Mouse (Mus musculus): ENCODE measurements around the gene Lekr1. TPM values are rescaled to one million over a fixed set of nuclear protein-coding genes. Genes with fewer than 3 reads are reported as not detected.

Lekr1 gene
- total and polyA plus RNA-seq, 2 experiments from 2014 or later = 2.9 to 6.8 TPM

- WGBS = 60% methylated on average over 3 of the region's 3 CpGs
- DNase-seq (ENCODE audit: low spot score) = no peak
- ATAC-seq = no peak
- no peak overlapping the region for H3K27ac ChIP-seq
- no peak overlapping the region for H3K4me3 ChIP-seq (ENCODE audit: low read length)
- no peaks in the 10 kb centered on the region for H3K4me1 ChIP-seq (ENCODE audit: insufficient read depth, low read length)
- no peaks in the 10 kb centered on the region for H3K9me3 ChIP-seq (ENCODE audit: low read length)
- no peaks in the 10 kb centered on the region for H3K27me3 ChIP-seq (ENCODE audit: insufficient read depth, low read length)
- H3K9ac ChIP-seq (replicated peaks; ENCODE audit: low read length) = no peak overlapping the region
- H3K36me3 ChIP-seq (ENCODE audit: insufficient read depth, low read length) = no peaks in the 10 kb centered on the region
- no peak for TF ChIP-seq CTCF (IDR thresholded peaks at IDR 0.05; ENCODE audit: low read depth)
- no peak overlapping the region for H3K4me2 ChIP-seq (ENCODE audit: low read depth, low read length)
These were observed 124.2 kb downstream of the Lekr1 start for GRCm38 (mm10) chr3:65790076-65790685.

- Histone ChIP-seq H3K4me1 (ENCODE audit: insufficient read depth, low read length) (no peaks in the 10 kb centered on the region), H3K9me3 (ENCODE audit: low read length) (no peaks in the 10 kb centered on the region), H3K9ac (replicated peaks; ENCODE audit: low read length) (no peak overlapping the region), H3K4me2 (ENCODE audit: low read depth, low read length) (no peak overlapping the region), H3K4me3 (ENCODE audit: low read length) (no peak overlapping the region), H3K27ac (no peak overlapping the region), H3K27me3 (ENCODE audit: insufficient read depth, low read length) (no peaks in the 10 kb centered on the region), H3K36me3 (ENCODE audit: insufficient read depth, low read length) (no peaks in the 10 kb centered on the region)
- DNase-seq (ENCODE audit: low spot score) = no peak
- no peak for ATAC-seq
- TF ChIP-seq CTCF (IDR thresholded peaks at IDR 0.05; ENCODE audit: low read depth) = no peak
- 87% methylated on average over 4 of the region's 4 CpGs for WGBS
These were observed 127.5 kb downstream of the Lekr1 start for GRCm38 (mm10) chr3:65793561-65793960.

GRCm38 (mm10) chr3:65794711-65795110 lies 128.7 kb downstream of the Lekr1 start:
- H3K4me1 ChIP-seq (ENCODE audit: insufficient read depth, low read length) = no peaks in the 10 kb centered on the region
- H3K9me3 ChIP-seq (ENCODE audit: low read length) = no peaks in the 10 kb centered on the region
- H3K27ac ChIP-seq = no peak overlapping the region
- no peak overlapping the region for H3K9ac ChIP-seq (replicated peaks; ENCODE audit: low read length)
- no peaks in the 10 kb centered on the region for H3K27me3 ChIP-seq (ENCODE audit: insufficient read depth, low read length)
- no peak for TF ChIP-seq CTCF (IDR thresholded peaks at IDR 0.05; ENCODE audit: low read depth)
- no peak overlapping the region for H3K4me2 ChIP-seq (ENCODE audit: low read depth, low read length)
- 84% methylated on average over 2 of the region's 2 CpGs for WGBS
- no peak for ATAC-seq
- no peaks in the 10 kb centered on the region for H3K36me3 ChIP-seq (ENCODE audit: insufficient read depth, low read length)
- no peak overlapping the region for H3K4me3 ChIP-seq (ENCODE audit: low read length)
- DNase-seq (ENCODE audit: low spot score) = no peak

GRCm38 (mm10) chr3:65797345-65798137 lies 131.5 kb downstream of the Lekr1 start:
- no peak overlapping the region for H3K4me2 ChIP-seq (ENCODE audit: low read depth, low read length)
- 88% methylated on average over 5 of the region's 5 CpGs for WGBS
- no peak for DNase-seq (ENCODE audit: low spot score)
- H3K27me3 ChIP-seq (ENCODE audit: insufficient read depth, low read length) = no peaks in the 10 kb centered on the region
- no peak for TF ChIP-seq CTCF (IDR thresholded peaks at IDR 0.05; ENCODE audit: low read depth)
- H3K4me3 ChIP-seq (ENCODE audit: low read length) = no peak overlapping the region
- H3K4me1 ChIP-seq (ENCODE audit: insufficient read depth, low read length) = no peaks in the 10 kb centered on the region
- no peak overlapping the region for H3K27ac ChIP-seq
- H3K9ac ChIP-seq (replicated peaks; ENCODE audit: low read length) = no peak overlapping the region
- no peak for ATAC-seq
- no peaks in the 10 kb centered on the region for H3K9me3 ChIP-seq (ENCODE audit: low read length)
- H3K36me3 ChIP-seq (ENCODE audit: insufficient read depth, low read length) = no peaks in the 10 kb centered on the region

GRCm38 (mm10) chr3:65800962-65801361 lies 134.9 kb downstream of the Lekr1 start:
- DNase-seq (ENCODE audit: low spot score) = no peak
- H3K4me2 ChIP-seq (ENCODE audit: low read depth, low read length) = no peak overlapping the region
- no peak overlapping the region for H3K9ac ChIP-seq (replicated peaks; ENCODE audit: low read length)
- H3K27me3 ChIP-seq (ENCODE audit: insufficient read depth, low read length) = no peaks in the 10 kb centered on the region
- no peaks in the 10 kb centered on the region for H3K4me1 ChIP-seq (ENCODE audit: insufficient read depth, low read length)
- no peaks in the 10 kb centered on the region for H3K36me3 ChIP-seq (ENCODE audit: insufficient read depth, low read length)
- H3K27ac ChIP-seq = no peak overlapping the region
- ATAC-seq = no peak
- H3K9me3 ChIP-seq (ENCODE audit: low read length) = no peaks in the 10 kb centered on the region
- TF ChIP-seq CTCF (IDR thresholded peaks at IDR 0.05; ENCODE audit: low read depth) = no peak
- 88% methylated on average over 4 of the region's 4 CpGs for WGBS
- no peak overlapping the region for H3K4me3 ChIP-seq (ENCODE audit: low read length)

GRCm38 (mm10) chr3:65802185-65802584 lies 136.2 kb downstream of the Lekr1 start:
- TF ChIP-seq CTCF (IDR thresholded peaks at IDR 0.05; ENCODE audit: low read depth) = no peak
- DNase-seq (ENCODE audit: low spot score) (no peak), ATAC-seq (no peak)
- no peak overlapping the region for H3K4me2 ChIP-seq (ENCODE audit: low read depth, low read length)
- no peaks in the 10 kb centered on the region for H3K36me3 ChIP-seq (ENCODE audit: insufficient read depth, low read length)
- H3K27ac ChIP-seq = no peak overlapping the region
- no peak overlapping the region for H3K9ac ChIP-seq (replicated peaks; ENCODE audit: low read length)
- WGBS = 85% methylated on average over 5 of the region's 5 CpGs
- no peaks in the 10 kb centered on the region for H3K9me3 ChIP-seq (ENCODE audit: low read length)
- H3K4me3 ChIP-seq (ENCODE audit: low read length) = no peak overlapping the region
- H3K27me3 ChIP-seq (ENCODE audit: insufficient read depth, low read length) = no peaks in the 10 kb centered on the region
- no peaks in the 10 kb centered on the region for H3K4me1 ChIP-seq (ENCODE audit: insufficient read depth, low read length)

- TF ChIP-seq CTCF (IDR thresholded peaks at IDR 0.05; ENCODE audit: low read depth) = no peak
- WGBS = 64% methylated on average over 5 of the region's 5 CpGs
- H3K27me3 ChIP-seq (ENCODE audit: insufficient read depth, low read length) = no peaks in the 10 kb centered on the region
- ATAC-seq (no peak), DNase-seq (ENCODE audit: low spot score) (no peak)
- no peaks in the 10 kb centered on the region for H3K36me3 ChIP-seq (ENCODE audit: insufficient read depth, low read length)
- H3K4me1 ChIP-seq (ENCODE audit: insufficient read depth, low read length) = no peaks in the 10 kb centered on the region
- H3K4me2 ChIP-seq (ENCODE audit: low read depth, low read length) = no peak overlapping the region
- no peak overlapping the region for H3K9ac ChIP-seq (replicated peaks; ENCODE audit: low read length)
- H3K9me3 ChIP-seq (ENCODE audit: low read length) = no peaks in the 10 kb centered on the region
- no peak overlapping the region for H3K27ac ChIP-seq
- no peak overlapping the region for H3K4me3 ChIP-seq (ENCODE audit: low read length)
These were observed 136.8 kb downstream of the Lekr1 start for GRCm38 (mm10) chr3:65802868-65803267.

Measured in hindbrain, postnatal 0 days (tissue).